Mouse (Mus musculus): ENCODE measurements around the gene Ube2l6. TPM values are rescaled to one million over a fixed set of nuclear protein-coding genes. Genes with fewer than 3 reads are reported as not detected.
A peak's percentile ranks its signal among the peaks of the same experiment; 100 is the strongest.

Ube2l6 gene
- polyA plus RNA-seq, 1 experiment from 2014 or later = 404 TPM

- Histone ChIP-seq H3K4me1 (replicated peaks) (peaks cover 40% of the 10 kb centered on the region), H3K4me2 (peak overlapping the region; percentile 72), H3K9ac (peak overlapping the region; percentile 97), H3K27me3 (peaks cover 6% of the 10 kb centered on the region), H3K27ac (peak overlapping the region; percentile 99), H3K4me3 (replicated peaks) (peak overlapping the region; percentile 85), H3K9me3 (replicated peaks) (no peaks in the 10 kb centered on the region), H3K36me3 (peaks cover 11% of the 10 kb centered on the region)
- DNase-seq = no peak
- 35% methylated on average over 9 of the region's 9 CpGs for WGBS (ENCODE audit: insufficient replicate concordance)
- ATAC-seq (ENCODE audit: low read depth) = no peak
These were observed 39.4 kb downstream of the Ube2l6 start for GRCm38 (mm10) chr2:84837817-84838592.

- peaks cover 6% of the 10 kb centered on the region for H3K27me3 ChIP-seq
- no peak for DNase-seq
- peak within 1 kb of the TSS; percentile 85 for H3K4me3 ChIP-seq (replicated peaks)
- WGBS (ENCODE audit: insufficient replicate concordance) = 18% methylated on average over 10 of the region's 10 CpGs
- H3K9me3 ChIP-seq (replicated peaks) = no peaks in the 10 kb centered on the region
- ATAC-seq (ENCODE audit: low read depth) = no peak
- H3K27ac ChIP-seq = peak within 1 kb of the TSS; percentile 99
- H3K4me2 ChIP-seq = peak within 1 kb of the TSS; percentile 72
- peak within 1 kb of the TSS; percentile 97 for H3K9ac ChIP-seq
- peaks cover 45% of the 10 kb centered on the region for H3K4me1 ChIP-seq (replicated peaks)
- peaks cover 17% of the 10 kb centered on the region for H3K36me3 ChIP-seq
These were observed 39.9 kb downstream of the Ube2l6 start, which contains the start of gene Slc43a1 for GRCm38 (mm10) chr2:84838593-84838949. Slc43a1 (plus strand) TSS chr2:84838850.

- Histone ChIP-seq H3K4me2 (peak overlapping the region; percentile 72), H3K4me3 (replicated peaks) (peak overlapping the region; percentile 85), H3K27ac (peak overlapping the region; percentile 99), H3K4me1 (replicated peaks) (peaks cover 52% of the 10 kb centered on the region), H3K9me3 (replicated peaks) (no peaks in the 10 kb centered on the region), H3K9ac (peak overlapping the region; percentile 97), H3K36me3 (peaks cover 24% of the 10 kb centered on the region), H3K27me3 (peaks cover 6% of the 10 kb centered on the region)
- ATAC-seq (ENCODE audit: low read depth) = peak; percentile 57
- DNase-seq = peak; percentile 69
- under 1% methylated on average over 47 of the region's 47 CpGs for WGBS (ENCODE audit: insufficient replicate concordance)
These were observed 40.7 kb downstream of the Ube2l6 start for GRCm38 (mm10) chr2:84838993-84839980.

GRCm38 (mm10) chr2:84840016-84840747 is 41.6 kb downstream of the Ube2l6 start:
- H3K9me3 ChIP-seq (replicated peaks) = no peaks in the 10 kb centered on the region
- DNase-seq = peak; percentile 63
- H3K4me1 ChIP-seq (replicated peaks) = peaks cover 61% of the 10 kb centered on the region
- WGBS (ENCODE audit: insufficient replicate concordance) = under 1% methylated on average over 54 of the region's 54 CpGs
- peaks cover 33% of the 10 kb centered on the region for H3K36me3 ChIP-seq
- peaks cover 6% of the 10 kb centered on the region for H3K27me3 ChIP-seq
- H3K9ac ChIP-seq = peak overlapping the region; percentile 97
- peak overlapping the region; percentile 72 for H3K4me2 ChIP-seq
- peak; percentile 42 for ATAC-seq (ENCODE audit: low read depth)
- peak overlapping the region; percentile 99 for H3K27ac ChIP-seq
- H3K4me3 ChIP-seq (replicated peaks) = peak overlapping the region; percentile 85

- peak; percentile 1; the same call in 1 of the 2 replicates for ATAC-seq (ENCODE audit: low read depth)
- Histone ChIP-seq H3K27me3 (peaks cover 6% of the 10 kb centered on the region), H3K4me1 (replicated peaks) (peaks cover 68% of the 10 kb centered on the region), H3K4me2 (peak overlapping the region; percentile 72), H3K9me3 (replicated peaks) (no peaks in the 10 kb centered on the region), H3K4me3 (replicated peaks) (peak overlapping the region; percentile 85), H3K27ac (peak overlapping the region; percentile 99), H3K9ac (peak overlapping the region; percentile 97), H3K36me3 (peaks cover 41% of the 10 kb centered on the region)
- 3% methylated on average over 17 of the region's 17 CpGs for WGBS (ENCODE audit: insufficient replicate concordance)
- no peak for DNase-seq
These were observed 42.3 kb downstream of the Ube2l6 start for GRCm38 (mm10) chr2:84840748-84841563.

GRCm38 (mm10) chr2:84841905-84842304 is 43.3 kb downstream of the Ube2l6 start:
- peaks cover 50% of the 10 kb centered on the region for H3K36me3 ChIP-seq
- no peaks in the 10 kb centered on the region for H3K9me3 ChIP-seq (replicated peaks)
- H3K27ac ChIP-seq = peak overlapping the region; percentile 99

GRCm38 (mm10) chr2:84843654-84844053 is 45.0 kb downstream of the Ube2l6 start:
- Histone ChIP-seq H3K36me3 (peaks cover 68% of the 10 kb centered on the region), H3K9ac (peak overlapping the region; percentile 97), H3K27ac (peak overlapping the region; percentile 99), H3K27me3 (no peaks in the 10 kb centered on the region; the same call in 1 of the 2 replicates), H3K4me3 (replicated peaks) (peak overlapping the region; percentile 85), H3K4me1 (replicated peaks) (peaks cover 70% of the 10 kb centered on the region), H3K4me2 (peak overlapping the region; percentile 72), H3K9me3 (replicated peaks) (no peaks in the 10 kb centered on the region)
- DNase-seq = peak; percentile 56
- WGBS (ENCODE audit: insufficient replicate concordance) = 26% methylated on average over 6 of the region's 6 CpGs
- peak; percentile 11; the same call in 1 of the 2 replicates for ATAC-seq (ENCODE audit: low read depth)

More at GRCm38 (mm10) chr2:84841905-84842304, 43.3 kb downstream of the Ube2l6 start:
- H3K9ac ChIP-seq = peak overlapping the region; percentile 97
- H3K27me3 ChIP-seq = peaks cover 6% of the 10 kb centered on the region
- ATAC-seq (ENCODE audit: low read depth) (peak; percentile 95), DNase-seq (peak; percentile 87)
- H3K4me1 ChIP-seq (replicated peaks) = peaks cover 72% of the 10 kb centered on the region
- peak overlapping the region; percentile 85 for H3K4me3 ChIP-seq (replicated peaks)
- peak overlapping the region; percentile 72 for H3K4me2 ChIP-seq

- Histone ChIP-seq H3K36me3 (peaks cover 84% of the 10 kb centered on the region), H3K4me1 (replicated peaks) (peaks cover 80% of the 10 kb centered on the region)
These were observed 46.6 kb downstream of the Ube2l6 start for GRCm38 (mm10) chr2:84845226-84845625.

GRCm38 (mm10) chr2:84850407-84851129 is 51.9 kb downstream of the Ube2l6 start:
- H3K27me3 ChIP-seq = no peaks in the 10 kb centered on the region
- WGBS (ENCODE audit: insufficient replicate concordance) = 73% methylated on average over 7 of the region's 7 CpGs
- DNase-seq (no peak), ATAC-seq (ENCODE audit: low read depth) (peak; percentile 62)
- H3K4me1 ChIP-seq (replicated peaks) = peaks cover 82% of the 10 kb centered on the region
- 0 out of 2 replicates have a peak overlapping the region, but pooled peaks have one; percentile 28 for H3K9ac ChIP-seq
- no peak overlapping the region for H3K4me3 ChIP-seq (replicated peaks)
- 0 out of 2 replicates have a peak overlapping the region, but pooled peaks have one; percentile 5 for H3K4me2 ChIP-seq
- peaks cover 100% of the 10 kb centered on the region for H3K36me3 ChIP-seq
- no peaks in the 10 kb centered on the region for H3K9me3 ChIP-seq (replicated peaks)
- peak overlapping the region; percentile 78 for H3K27ac ChIP-seq

More at GRCm38 (mm10) chr2:84845226-84845625, 46.6 kb downstream of the Ube2l6 start:
- 0 out of 2 replicates have a peak overlapping the region, but pooled peaks have one; percentile 85 for H3K4me3 ChIP-seq (replicated peaks)
- H3K9me3 ChIP-seq (replicated peaks) = no peaks in the 10 kb centered on the region
- peak overlapping the region; percentile 99 for H3K27ac ChIP-seq
- no peak for DNase-seq
- ATAC-seq (ENCODE audit: low read depth) = no peak
- H3K9ac ChIP-seq = peak overlapping the region; percentile 24; the same call in 1 of the 2 replicates
- no peaks in the 10 kb centered on the region for H3K27me3 ChIP-seq
- peak overlapping the region; percentile 27 for H3K4me2 ChIP-seq
- WGBS (ENCODE audit: insufficient replicate concordance) = 67% methylated on average over 1 of the region's 1 CpGs
